Mouse (Mus musculus) heart, adult 2 months (tissue): ENCODE results near the gene Golph3l. TPM values are rescaled to one million over a fixed set of nuclear protein-coding genes. Genes with fewer than 3 reads are reported as not detected.

Experiments used
- DNase-seq, 2 experiments: peaks; one replicate each; pipeline ENCODE4 v3.0.0; 2021
- H3K27ac ChIP-seq: fragments of 200-600 bp; 2 replicates; pipeline ENCODE4 v1.8.1; 2022
- H3K27me3 ChIP-seq: fragments of 200-500 bp; 2 replicates; pipeline ENCODE4 v1.6.1; 2012; ENCODE audit warnings: mild to moderate bottlenecking, low read length, inconsistent platforms, mixed read lengths; ENCODE audit not compliant: control insufficient read depth, insufficient read depth
- H3K36me3 ChIP-seq: fragments of 200-500 bp; 2 replicates; pipeline ENCODE4 v1.6.1; 2012; ENCODE audit warnings: low read length, inconsistent platforms; ENCODE audit not compliant: control insufficient read depth, insufficient read depth
- H3K4me1 ChIP-seq: fragments of 200-500 bp; 2 replicates; pipeline ENCODE4 v1.6.1; 2011; ENCODE audit warnings: low read length; ENCODE audit not compliant: control insufficient read depth, insufficient read depth
- H3K4me3 ChIP-seq: fragments of 200-600 bp; 2 replicates; pipeline ENCODE4 v1.8.1; 2022
- H3K79me2 ChIP-seq: fragments of 200-500 bp; replicated peaks from 2 replicates; pipeline ENCODE4 v1.6.1; 2012; ENCODE audit warnings: mild to moderate bottlenecking, inconsistent platforms, low read length, moderate library complexity, mixed read lengths; ENCODE audit not compliant: control insufficient read depth, insufficient read depth
- H3K9ac ChIP-seq: fragments of 200-500 bp; 2 replicates; pipeline ENCODE4 v1.6.1; 2012; ENCODE audit warnings: low read depth, mild to moderate bottlenecking, control low read depth, inconsistent platforms, low read length, mixed read lengths
- CTCF ChIP-seq: fragments of 200-600 bp; IDR thresholded peaks from 2 replicates; pipeline ENCODE4 v1.8.1; 2022; ENCODE audit warnings: antibody characterized with exemption, mild to moderate bottlenecking, moderate library complexity
- EP300 ChIP-seq: fragments of 200-500 bp; IDR thresholded peaks from 2 replicates; pipeline ENCODE4 v1.6.1; 2011; ENCODE audit warnings: low read depth, low read length, control low read depth; ENCODE audit not compliant: insufficient read depth
- POLR2A ChIP-seq: fragments of 200-500 bp; IDR thresholded peaks from 2 replicates; pipeline ENCODE4 v1.6.1; 2011; ENCODE audit warnings: mild to moderate bottlenecking, low read depth, low read length, control low read depth; ENCODE audit not compliant: insufficient read depth
- WGBS: fragments of 180-500 bp; shearing (Covaris S2); methylation state at CpG from one replicate; pipeline ENCODE4 v1.1.7; 2018; 5-methylcytosine and 5-hydroxymethylcytosine counted together
- intact Hi-C: fragments of 180-260 bp; cut with DNase I; formaldehyde crosslinking; loops from one replicate; pipeline ENCODE4 v1.15.1; 2025
- polyA plus RNA-seq: library from polyadenylated mRNA; depleted of rRNA; stranded (reverse); fragments of >200 nt; gene quantifications from 2 replicates; pipeline ENCODE4 v1.2.3, GENCODE M21; 2012
- total RNA-seq, 2 experiments: library from RNA; stranded (reverse); gene quantifications; 2 replicates each; pipeline ENCODE4 v1.2.3; 2021

Golph3l gene
- total and polyA plus RNA-seq, 3 experiments: 6.0 to 17.8 (median 15.6) TPM

GRCm38 (mm10) chr3:95550176-95550575 is 38.6 kb upstream of the Golph3l start:
- TF ChIP-seq CTCF (no peak), POLR2A (no peak), EP300 (no peak)
- Histone ChIP-seq H3K27me3 (no peaks in the 10 kb centered on the region), H3K36me3 (no peaks in the 10 kb centered on the region), H3K27ac (no peak overlapping the region), H3K4me1 (no peaks in the 10 kb centered on the region), H3K79me2 (no peaks in the 10 kb centered on the region), H3K9ac (no peak overlapping the region), H3K4me3 (no peak overlapping the region)
- DNase-seq: no peak
- WGBS: 74% methylated on average over 1 of the region's 1 CpGs
- intact Hi-C loops: no loop called here

- Histone ChIP-seq H3K36me3 (no peaks in the 10 kb centered on the region), H3K79me2 (no peaks in the 10 kb centered on the region), H3K27ac (no peak overlapping the region), H3K27me3 (no peaks in the 10 kb centered on the region), H3K9ac (no peak overlapping the region), H3K4me3 (no peak overlapping the region), H3K4me1 (no peaks in the 10 kb centered on the region)
- DNase-seq: no peak
- no peak for TF ChIP-seq CTCF
- no peak for TF ChIP-seq EP300
- no peak for TF ChIP-seq POLR2A
- 45% methylated on average over 3 of the region's 3 CpGs for WGBS
- intact Hi-C loops: no loop called here
These were observed 34.7 kb upstream of the Golph3l start for GRCm38 (mm10) chr3:95553986-95554385.

- Histone ChIP-seq H3K79me2 (no peaks in the 10 kb centered on the region), H3K9ac (no peak within 1 kb of the TSS), H3K4me3 (no peak within 1 kb of the TSS), H3K27ac (no peak within 1 kb of the TSS), H3K27me3 (no peaks in the 10 kb centered on the region), H3K4me1 (no peaks in the 10 kb centered on the region), H3K36me3 (no peaks in the 10 kb centered on the region)
- DNase-seq: no peak
- intact Hi-C loops: no loop called here
- 88% methylated on average over 27 of the region's 27 CpGs for WGBS
- TF ChIP-seq EP300 (no peak), POLR2A (no peak), CTCF (no peak)
These were observed 29.3 kb upstream of the Golph3l start, which contains the start of gene Hormad1 for GRCm38 (mm10) chr3:95559437-95559836. Gene Hormad1 (plus strand): TSS chr3:95559677.

- Histone ChIP-seq H3K4me3 (no peak overlapping the region), H3K27me3 (no peaks in the 10 kb centered on the region), H3K4me1 (no peaks in the 10 kb centered on the region), H3K27ac (no peak overlapping the region), H3K79me2 (no peaks in the 10 kb centered on the region), H3K9ac (no peak overlapping the region), H3K36me3 (no peaks in the 10 kb centered on the region)
- TF ChIP-seq POLR2A (no peak), EP300 (no peak)
- no peak for DNase-seq
- intact Hi-C loops: no loop called here
- 89% methylated on average over 3 of the region's 3 CpGs for WGBS
These were observed 28.0 kb upstream of the Golph3l start for GRCm38 (mm10) chr3:95560738-95561137.

- no peak overlapping the region for H3K27ac ChIP-seq
- no peaks in the 10 kb centered on the region for H3K27me3 ChIP-seq
- no peak overlapping the region for H3K9ac ChIP-seq
- WGBS: 59% methylated on average over 2 of the region's 2 CpGs
- no peaks in the 10 kb centered on the region for H3K79me2 ChIP-seq
- DNase-seq: no peak
- TF ChIP-seq CTCF: no peak
- no peak for TF ChIP-seq EP300
- TF ChIP-seq POLR2A: no peak
- H3K4me3 ChIP-seq: no peak overlapping the region
- intact Hi-C loops: no loop called here
- no peaks in the 10 kb centered on the region for H3K4me1 ChIP-seq
- no peaks in the 10 kb centered on the region for H3K36me3 ChIP-seq
These were observed 26.9 kb upstream of the Golph3l start for GRCm38 (mm10) chr3:95561826-95562225.

- no peak for DNase-seq
- Histone ChIP-seq H3K4me3 (no peak overlapping the region), H3K36me3 (no peaks in the 10 kb centered on the region), H3K79me2 (no peaks in the 10 kb centered on the region), H3K27me3 (no peaks in the 10 kb centered on the region), H3K9ac (no peak overlapping the region), H3K27ac (no peak overlapping the region), H3K4me1 (no peaks in the 10 kb centered on the region)
- 92% methylated on average over 3 of the region's 3 CpGs for WGBS
- TF ChIP-seq CTCF: no peak
- no peak for TF ChIP-seq EP300
- TF ChIP-seq POLR2A: no peak
- intact Hi-C loops: no loop called here
These were observed 19.1 kb upstream of the Golph3l start for GRCm38 (mm10) chr3:95569585-95569984.
